Mouse (Mus musculus) C2C12 (cell line): ENCODE results near the gene Trpv2. TPM values are rescaled to one million over a fixed set of nuclear protein-coding genes. Genes with fewer than 3 reads are reported as not detected.

Experiments used
- H3K27me3 ChIP-seq: one replicate; pipeline ENCODE4 v1.6.1; 2011; ENCODE audit not compliant: control insufficient read depth, insufficient read depth, insufficient read length
- H3K36me3 ChIP-seq: one replicate; pipeline ENCODE4 v1.6.1; 2011; ENCODE audit not compliant: control insufficient read depth, insufficient read depth
- H3K4me3 ChIP-seq: one replicate; pipeline ENCODE4 v1.5.1; 2011; ENCODE audit warnings: mild to moderate bottlenecking, control low read depth; ENCODE audit not compliant: poor library complexity, insufficient read depth, severe bottlenecking
- H3K79me2 ChIP-seq: one replicate; pipeline ENCODE4 v1.6.1; 2011; ENCODE audit not compliant: control insufficient read depth, insufficient read depth
- H3K79me3 ChIP-seq: one replicate; pipeline ENCODE4 v1.6.1; 2011; ENCODE audit warnings: low read depth, control low read depth
- H3ac ChIP-seq: one replicate; pipeline ENCODE3; 2011; ENCODE audit warnings: low read depth; ENCODE audit not compliant: control insufficient read depth, insufficient read length
- CEBPB ChIP-seq: IDR thresholded peaks from one replicate; pipeline ENCODE4 v1.6.1; 2011; ENCODE audit warnings: low read depth, mild to moderate bottlenecking, control low read depth, moderate library complexity
- CTCF ChIP-seq: IDR thresholded peaks from one replicate; pipeline ENCODE4 v1.5.1; 2011; ENCODE audit not compliant: control insufficient read depth, insufficient read depth, insufficient read length
- FOSL1 ChIP-seq: IDR thresholded peaks from one replicate; pipeline ENCODE4 v1.8.0; 2011; ENCODE audit warnings: mild to moderate bottlenecking, low read length; ENCODE audit not compliant: poor library complexity, insufficient read depth, severe bottlenecking
- MAX ChIP-seq: IDR thresholded peaks from one replicate; pipeline ENCODE4 v1.6.1; 2011; ENCODE audit warnings: mild to moderate bottlenecking, control low read depth
- MYOD1 ChIP-seq: IDR thresholded peaks from one replicate; pipeline ENCODE4 v1.6.1; 2011; ENCODE audit warnings: low read depth; ENCODE audit not compliant: control insufficient read depth, insufficient read length
- MYOG ChIP-seq: IDR thresholded peaks from one replicate; pipeline ENCODE4 v1.6.1; 2011; ENCODE audit not compliant: control insufficient read depth, insufficient read length; ENCODE audit errors: extremely low read depth
- USF1 ChIP-seq: IDR thresholded peaks from one replicate; pipeline ENCODE4 v1.6.1; 2011; ENCODE audit warnings: low read depth, mild to moderate bottlenecking, control low read depth, moderate library complexity
- polyA plus RNA-seq: library from polyadenylated mRNA; unstranded; fragments of >200 nt; fragmentation: generic; extraction: Trizol; gene quantifications from one replicate; pipeline ENCODE4 v1.2.1, GENCODE M21; 2012; ENCODE audit warnings: missing spikeins

The Trpv2 gene
- polyA plus RNA-seq, 1 experiment = 12.8 TPM

DNA sequence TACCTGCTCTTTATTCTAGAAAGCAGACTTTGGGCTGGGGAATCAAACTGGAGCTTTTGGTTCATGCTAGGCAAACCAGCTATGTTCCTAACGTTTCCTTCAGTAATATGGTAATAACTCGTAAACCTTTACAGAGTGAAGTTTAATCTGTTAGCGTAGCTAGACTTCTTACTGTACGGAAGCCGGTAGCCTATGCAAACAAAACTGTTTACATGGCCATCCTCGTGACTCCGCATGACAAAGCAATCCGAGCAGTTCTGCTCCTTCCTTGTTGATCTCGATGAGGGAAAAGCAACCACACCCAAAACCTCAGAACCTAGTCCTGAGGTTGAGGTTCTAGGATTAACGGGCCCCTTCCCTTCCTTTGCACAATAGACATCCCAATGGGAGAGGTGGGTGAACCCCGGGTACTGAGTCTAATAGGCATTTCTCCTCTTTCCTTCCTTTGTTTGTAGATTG lies 24.0 kb upstream of the Trpv2 start:
- Histone ChIP-seq H3K79me3 (peaks cover 27% of the 10 kb centered on the region), H3K36me3 (peaks cover 26% of the 10 kb centered on the region), H3K79me2 (peaks cover 44% of the 10 kb centered on the region), H3K27me3 (no peaks in the 10 kb centered on the region), H3K4me3 (peak overlapping the region; percentile 74), H3ac (peak overlapping the region; percentile 83)
- TF ChIP-seq MYOD1 = no peak
- TF ChIP-seq USF1 = peak; percentile 58

DNA sequence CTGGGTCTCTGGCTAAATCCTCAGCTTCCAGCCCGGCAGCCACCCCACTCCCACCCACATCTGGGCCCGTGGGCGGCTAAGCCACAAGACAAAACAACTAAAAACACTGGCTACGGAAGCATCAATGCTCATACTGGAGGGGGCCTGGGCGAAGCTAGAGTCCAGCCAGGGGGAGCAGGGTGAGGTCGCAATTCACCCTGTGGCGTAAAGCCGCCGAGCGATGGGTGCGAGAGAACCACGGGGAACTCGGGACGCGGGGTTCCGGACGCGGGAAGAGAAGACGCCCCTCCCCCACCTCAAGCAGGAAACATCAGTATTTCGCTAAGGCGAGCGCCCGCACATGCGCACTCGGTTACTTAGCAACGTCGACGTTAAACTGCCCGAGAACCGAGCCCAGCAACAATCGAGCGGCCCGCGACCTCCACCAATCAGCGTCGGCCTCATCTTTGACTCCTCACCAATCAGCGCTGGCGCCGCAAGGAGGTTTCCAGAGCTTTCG lies 23.5 kb upstream of the Trpv2 start, which contains the start of gene Ubb:
Gene Ubb, plus strand, starts transcription at position 445 of the 499 bp plus-strand sequence.
- Histone ChIP-seq H3K4me3 (peak within 1 kb of the TSS; percentile 74), H3K79me2 (peaks cover 44% of the 10 kb centered on the region), H3K79me3 (peaks cover 27% of the 10 kb centered on the region), H3K27me3 (no peaks in the 10 kb centered on the region), H3ac (peak within 1 kb of the TSS; percentile 83), H3K36me3 (peaks cover 27% of the 10 kb centered on the region)
- TF ChIP-seq USF1 (no peak), MAX (peak; percentile 50)

DNA sequence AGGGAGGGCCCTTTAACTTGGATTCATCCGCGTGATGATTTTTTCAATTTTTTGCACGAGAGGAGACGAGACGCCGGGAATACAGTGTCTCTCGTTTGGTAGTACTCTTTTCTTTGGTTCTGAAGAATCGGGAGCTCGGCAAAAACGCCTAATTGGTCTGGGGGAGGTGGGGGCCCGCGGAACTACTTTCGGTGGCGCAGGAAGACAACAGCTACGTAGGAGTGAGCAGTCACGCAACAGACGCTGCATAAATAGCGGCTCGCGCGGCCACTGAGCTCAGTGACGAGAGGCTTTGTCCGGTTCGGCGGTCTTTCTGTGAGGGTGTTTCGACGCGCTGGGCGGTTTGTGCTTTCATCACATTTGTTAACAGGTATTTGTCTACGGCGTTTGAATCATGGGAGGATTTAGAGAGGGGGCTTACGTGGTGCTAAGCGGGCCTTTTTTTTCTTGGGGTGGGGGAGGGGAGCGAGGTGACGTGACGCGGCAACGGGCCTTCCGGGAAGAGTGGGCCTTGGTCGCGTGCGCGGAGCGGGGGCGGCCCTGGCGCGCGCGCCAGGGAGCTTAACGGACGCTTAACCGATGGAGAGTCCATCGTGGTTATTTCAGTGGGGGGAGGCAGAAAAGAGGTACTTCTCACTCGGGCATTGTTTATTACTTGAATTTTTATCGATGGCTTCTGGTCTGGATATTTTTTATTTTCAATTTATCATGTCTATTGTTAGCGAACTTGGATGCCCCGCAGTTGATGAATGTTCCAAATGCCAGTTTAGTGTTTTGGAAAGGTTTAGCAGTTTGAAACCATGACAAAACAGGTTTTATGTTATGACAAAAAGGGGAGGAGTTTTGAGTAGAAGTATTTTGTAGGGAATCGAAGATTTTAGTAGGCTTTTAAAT lies 22.8 kb upstream of the Trpv2 start:
- H3K79me2 ChIP-seq = peaks cover 44% of the 10 kb centered on the region
- H3K27me3 ChIP-seq = no peaks in the 10 kb centered on the region
- TF ChIP-seq MYOG = no peak
- TF ChIP-seq MAX = peak; percentile 74
- no peak for TF ChIP-seq FOSL1
- peak overlapping the region; percentile 74 for H3K4me3 ChIP-seq
- peaks cover 27% of the 10 kb centered on the region for H3K79me3 ChIP-seq
- peak overlapping the region; percentile 68 for H3ac ChIP-seq
- peaks cover 27% of the 10 kb centered on the region for H3K36me3 ChIP-seq

DNA sequence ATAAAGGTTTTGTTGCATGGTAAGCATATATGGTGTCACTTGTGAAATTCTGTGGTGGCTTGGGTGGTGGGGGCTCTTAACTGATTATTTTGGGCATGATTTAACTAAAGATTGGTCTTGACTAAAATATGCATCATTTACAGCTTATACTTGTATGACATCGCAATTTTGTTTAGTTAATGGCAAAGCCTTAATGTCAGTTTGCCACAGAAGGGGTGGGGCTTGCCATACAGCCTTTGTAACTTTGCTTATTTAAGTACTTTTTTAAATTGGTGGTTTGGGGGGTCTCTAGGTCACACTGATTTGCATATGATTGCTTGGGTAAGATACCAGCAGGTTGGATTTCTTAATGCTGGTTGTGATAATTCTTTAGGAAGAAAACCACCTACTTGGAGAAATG lies 21.1 kb upstream of the Trpv2 start:
- TF ChIP-seq FOSL1 = no peak
- peaks cover 27% of the 10 kb centered on the region for H3K36me3 ChIP-seq
- H3K4me3 ChIP-seq = peak overlapping the region; percentile 47
- no peaks in the 10 kb centered on the region for H3K27me3 ChIP-seq
- H3K79me3 ChIP-seq = peaks cover 27% of the 10 kb centered on the region
- peaks cover 44% of the 10 kb centered on the region for H3K79me2 ChIP-seq
- no peak overlapping the region for H3ac ChIP-seq

DNA sequence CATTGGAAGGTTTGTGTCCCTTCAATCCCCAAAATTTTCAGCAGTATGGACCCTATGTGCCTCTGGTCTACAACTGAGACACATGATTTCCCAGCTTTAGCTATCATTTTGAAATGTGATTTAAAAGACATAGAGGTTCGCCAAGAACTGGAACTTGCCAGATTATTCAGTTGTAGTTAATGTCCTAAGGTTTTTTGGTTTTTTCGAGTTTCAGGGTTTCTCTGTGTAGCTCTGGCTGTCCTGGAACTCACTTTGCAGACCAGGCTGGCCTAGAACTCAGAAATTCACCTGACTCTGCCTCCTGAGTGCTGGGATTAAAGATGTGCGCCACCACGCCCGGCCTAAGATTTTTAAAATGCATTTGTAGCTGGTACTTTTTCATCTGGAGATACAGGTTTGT lies 20.7 kb upstream of the Trpv2 start:
- Histone ChIP-seq H3K27me3 (no peaks in the 10 kb centered on the region), H3ac (no peak overlapping the region), H3K79me3 (peaks cover 27% of the 10 kb centered on the region), H3K79me2 (peaks cover 44% of the 10 kb centered on the region), H3K4me3 (peak overlapping the region; percentile 47), H3K36me3 (peaks cover 27% of the 10 kb centered on the region)
- no peak for TF ChIP-seq CEBPB
- TF ChIP-seq MYOG = no peak
- no peak for TF ChIP-seq USF1
- TF ChIP-seq FOSL1 = no peak
- TF ChIP-seq CTCF = no peak
- no peak for TF ChIP-seq MYOD1
- no peak for TF ChIP-seq MAX

DNA sequence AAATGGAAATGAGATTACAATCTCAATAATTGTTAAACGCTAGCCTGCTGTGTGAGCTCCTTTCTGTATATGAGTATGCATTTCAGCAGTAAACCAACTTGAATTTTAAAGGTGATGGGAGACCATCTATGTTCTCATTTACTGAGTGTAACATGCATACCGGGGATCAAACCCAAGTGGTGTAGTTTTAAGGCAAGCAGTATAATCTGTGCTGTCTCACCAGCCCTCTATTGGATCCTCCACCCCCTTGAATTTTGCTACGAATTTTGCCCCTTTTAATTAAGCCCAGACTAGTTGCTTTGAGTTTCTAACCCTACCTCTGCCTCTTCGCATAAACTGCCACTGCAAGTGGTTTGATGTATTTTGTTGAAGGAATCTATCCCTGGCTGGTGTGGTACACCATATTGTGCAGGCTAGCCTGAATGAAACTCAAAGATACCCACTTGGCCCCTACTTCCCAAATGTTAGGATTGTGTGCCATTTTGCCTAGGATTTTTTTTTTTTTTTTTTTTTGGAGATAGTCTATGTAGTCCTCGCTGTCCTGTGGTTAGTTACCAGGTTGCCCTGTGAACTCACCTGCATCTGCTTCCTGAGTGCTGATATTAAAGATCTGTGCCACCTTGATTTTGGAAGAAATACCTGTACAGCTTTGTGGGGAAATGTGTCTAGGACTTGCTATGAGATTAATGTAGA lies 20.0 kb upstream of the Trpv2 start:
- TF ChIP-seq MAX (no peak), FOSL1 (no peak), CEBPB (no peak), MYOG (no peak), MYOD1 (no peak), USF1 (no peak), CTCF (no peak)
- peak overlapping the region; percentile 47 for H3K4me3 ChIP-seq

More for the DNA sequence above, 20.0 kb upstream of the Trpv2 start:
- Histone ChIP-seq H3K79me2 (peaks cover 44% of the 10 kb centered on the region), H3ac (no peak overlapping the region), H3K36me3 (peaks cover 27% of the 10 kb centered on the region), H3K79me3 (peaks cover 27% of the 10 kb centered on the region), H3K27me3 (no peaks in the 10 kb centered on the region)
